10 mouse cellular contexts compared by ENCODE assay signal in the genomic region with DNA sequence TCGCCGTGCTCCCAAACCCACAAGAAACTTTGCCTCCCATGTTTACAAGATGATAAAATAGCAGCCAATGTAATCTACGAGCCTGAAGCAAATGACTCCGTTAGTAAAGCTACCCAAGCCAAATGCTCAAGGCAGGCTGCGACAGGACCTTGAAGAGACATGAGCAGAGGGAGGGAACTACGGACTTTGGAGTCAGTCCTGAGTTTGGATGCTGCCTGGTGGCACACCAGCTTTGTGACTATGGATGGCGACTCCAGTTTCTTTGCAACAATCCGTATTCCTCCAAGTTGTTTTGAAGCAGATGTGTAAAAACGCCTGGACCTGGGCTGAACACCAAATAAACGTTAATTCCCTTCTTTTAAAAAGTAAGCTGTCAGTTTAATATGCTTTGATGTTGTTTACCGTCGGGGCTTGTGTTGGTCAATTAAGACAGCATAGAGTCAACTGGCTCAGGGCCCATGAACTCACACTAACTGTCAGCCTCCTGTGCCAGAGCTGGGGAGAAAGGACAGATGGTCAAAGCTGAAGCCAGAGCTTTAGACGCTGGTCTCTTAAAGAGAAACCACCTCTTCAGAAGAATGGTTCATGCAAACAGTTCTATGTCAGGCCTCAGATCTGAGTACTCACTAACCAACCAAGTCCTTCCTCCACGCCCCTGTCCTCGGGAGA.
DNase-seq lines count a peak whose midpoint lies in the region; ATAC-seq and TF ChIP-seq lines count a peak whose summit lies in the region.
"Had no signal": no experiment of that assay in that cellular context is flagged by ENCODE, and none has a peak within 500 bp of the region (broad histone marks: within the 10 kb centered on the region; RNA-seq: fewer than 3 reads in every experiment).

No protein-coding gene starts in this region.

- no peaks in the 10 kb centered on the region for H3K27me3 ChIP-seq in hindbrain, embryonic 16.5 days (replicated peaks; ENCODE audit: control insufficient read depth, insufficient read depth, low read length)
- no peaks in the 10 kb centered on the region for H3K27me3 ChIP-seq in hindbrain, embryonic 12.5 days
- no peaks in the 10 kb centered on the region for H3K27me3 ChIP-seq in lung, embryonic 14.5 days (ENCODE audit: insufficient read depth, low read length)

- H3K9ac ChIP-seq in hindbrain, embryonic 16.5 days (ENCODE audit: low read depth, low read length) = no peak overlapping the region
- no peak overlapping the region for H3K9ac ChIP-seq in hindbrain, embryonic 12.5 days
- H3K9ac ChIP-seq in lung, embryonic 14.5 days = no peak overlapping the region

- no peak overlapping the region for H3K4me3 ChIP-seq in hindbrain, embryonic 16.5 days (ENCODE audit: low read length)
- H3K4me3 ChIP-seq in hindbrain, embryonic 12.5 days = no peak overlapping the region
- H3K4me3 ChIP-seq in lung, embryonic 14.5 days (ENCODE audit: low read depth, low read length) = no peak overlapping the region

- no peaks in the 10 kb centered on the region for H3K9me3 ChIP-seq in hindbrain, embryonic 16.5 days (ENCODE audit: control insufficient read depth, low read length)
- no peaks in the 10 kb centered on the region for H3K9me3 ChIP-seq in hindbrain, embryonic 12.5 days (replicated peaks)
- H3K9me3 ChIP-seq in lung, embryonic 14.5 days (ENCODE audit: low read depth, low read length) = no peaks in the 10 kb centered on the region

- no peaks in the 10 kb centered on the region for H3K4me1 ChIP-seq in hindbrain, embryonic 16.5 days (ENCODE audit: control insufficient read depth, insufficient read depth, low read depth, low read length)
- H3K4me1 ChIP-seq in hindbrain, embryonic 12.5 days = no peaks in the 10 kb centered on the region
- H3K4me1 ChIP-seq in lung, embryonic 14.5 days (ENCODE audit: insufficient read depth) = no peaks in the 10 kb centered on the region

- TF ChIP-seq CTCF in lung, embryonic 14.5 days (IDR thresholded peaks at IDR 0.05; ENCODE audit: low read depth) = no peak

- no peaks in the 10 kb centered on the region for H3K36me3 ChIP-seq in hindbrain, embryonic 16.5 days (ENCODE audit: control insufficient read depth, insufficient read depth, low read length)
- no peaks in the 10 kb centered on the region for H3K36me3 ChIP-seq in hindbrain, embryonic 12.5 days
- no peaks in the 10 kb centered on the region for H3K36me3 ChIP-seq in lung, embryonic 14.5 days (ENCODE audit: insufficient read depth)

- peak; percentile 67 for ATAC-seq in hindbrain, embryonic 16.5 days
- no peak for ATAC-seq in hindbrain, embryonic 12.5 days (ENCODE audit: low FRiP score)
- peak; percentile 85 for ATAC-seq in cerebellum, adult (ENCODE audit: insufficient number of reproducible peaks, low FRiP score, low TSS enrichment)
- peak; percentile 95 for ATAC-seq in lung, embryonic 14.5 days (ENCODE audit: insufficient read depth)
- ATAC-seq in frontal cortex, adult (ENCODE audit: low TSS enrichment) = no peak

- peak overlapping the region; percentile 48; the same call in 1 of the 2 replicates for H3K27ac ChIP-seq in hindbrain, embryonic 16.5 days (ENCODE audit: low read depth, low read length)
- H3K27ac ChIP-seq in hindbrain, embryonic 12.5 days = no peak overlapping the region
- H3K27ac ChIP-seq in lung, embryonic 14.5 days (ENCODE audit: low read depth) = peak overlapping the region; percentile 12; the same call in 1 of the 2 replicates
- H3K27ac ChIP-seq: macrophage had no signal

- WGBS in hindbrain, embryonic 16.5 days = 71% methylated on average over 15 of the region's 15 CpGs
- WGBS in hindbrain, embryonic 12.5 days = 88% methylated on average over 15 of the region's 15 CpGs
- WGBS in lung, embryonic 14.5 days = 51% methylated on average over 15 of the region's 15 CpGs

- H3K4me2 ChIP-seq in hindbrain, embryonic 16.5 days (ENCODE audit: low read length) = no peak overlapping the region
- H3K4me2 ChIP-seq in hindbrain, embryonic 12.5 days (replicated peaks) = no peak overlapping the region
- H3K4me2 ChIP-seq in lung, embryonic 14.5 days = no peak overlapping the region

- peak; percentile 18 for DNase-seq in adrenal gland, postnatal 25 days
- DNase-seq in adrenal gland, postnatal 36 days = no peak
- peak; percentile 83 for DNase-seq in lung, embryonic 14.5 days
- no peak for DNase-seq in right cerebral cortex, postnatal 10 days (ENCODE audit: low spot score in 2 of 2)
- DNase-seq: retina, postnatal 1 day had no signal

Comparison
In these comparisons a context has a peak if more than half of its experiments do, and no peak if none do; other contexts are left out.
1. DNase-seq: peak in adrenal gland, postnatal 25 days (single experiment) and lung, embryonic 14.5 days (single experiment); none in adrenal gland, postnatal 36 days (0 of 2) and right cerebral cortex, postnatal 10 days (0 of 2).
2. ATAC-seq: peak in hindbrain, embryonic 16.5 days (single experiment), cerebellum, adult (single experiment) and lung, embryonic 14.5 days (single experiment); none in hindbrain, embryonic 12.5 days (single experiment) and frontal cortex, adult (single experiment).